Mouse (Mus musculus): ENCODE measurements around the gene Ttbk1.
"Not testable (repeated sequence)": the region's sequence is repeated elsewhere in the genome, so short reads cannot be mapped to it uniquely, and the experiment has no call there.

Ttbk1 gene

GRCm38 (mm10) chr17:46487431-46487830 lies at the start of gene Ttbk1:
Ttbk1 (minus strand) TSS chr17:46487675.
- peak; percentile 71 for DNase-seq

DNA sequence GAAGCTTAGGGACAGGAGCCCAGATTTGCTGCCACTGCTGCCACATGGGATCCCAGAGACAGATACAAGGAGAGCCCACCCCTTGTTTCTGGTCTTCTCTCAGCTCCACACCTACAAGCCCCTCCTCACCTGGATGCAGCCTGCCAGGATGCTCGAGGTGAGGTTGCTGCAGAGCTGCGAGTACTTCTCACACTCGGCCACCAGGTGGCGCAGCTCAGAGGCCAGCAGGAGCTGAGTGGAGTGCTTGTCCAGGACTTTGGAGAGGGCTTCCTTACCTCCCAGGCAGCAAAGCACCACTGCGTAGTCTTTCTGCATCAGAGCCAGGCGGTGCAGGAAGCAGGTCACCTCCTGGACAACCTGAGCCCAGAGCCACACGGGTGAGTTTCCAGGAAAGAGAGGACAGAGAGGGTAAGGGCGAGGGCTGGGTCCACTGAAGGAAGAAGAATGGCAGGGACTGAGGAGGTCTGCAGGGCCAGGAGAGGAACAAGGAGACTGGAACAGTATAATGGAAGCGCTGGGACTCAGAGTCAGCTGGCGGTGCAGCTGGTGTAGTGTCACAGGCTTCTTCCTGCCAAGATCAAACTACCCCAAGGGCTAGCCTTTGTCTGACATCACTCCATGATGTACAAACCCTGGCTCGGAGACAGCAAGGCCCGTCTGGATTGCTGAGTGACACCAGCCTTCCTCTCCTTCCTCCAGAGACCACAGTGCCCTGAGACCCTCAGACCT lies 38.3 kb upstream of the Ttbk1 start:
- DNase-seq = peak; percentile 78

DNA sequence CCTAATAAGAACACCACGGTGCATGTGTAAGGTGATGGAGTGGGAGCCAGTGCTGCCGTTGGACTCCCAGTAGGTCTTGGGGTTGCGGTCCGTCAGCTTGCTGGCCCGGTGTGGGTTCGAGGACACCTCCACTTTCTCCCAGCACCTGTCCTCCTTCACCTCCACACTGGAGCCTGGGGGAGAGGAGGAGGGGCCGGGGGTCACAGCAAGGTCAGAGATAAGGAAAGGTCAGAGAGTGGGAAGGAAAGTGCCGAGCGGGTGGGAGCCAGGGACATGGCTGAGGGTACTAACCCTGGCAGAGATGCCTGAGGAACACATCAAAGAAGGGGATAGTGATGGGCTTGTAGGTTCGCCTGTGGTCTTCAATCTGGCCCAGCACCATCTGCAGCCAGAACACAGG lies 37.6 kb upstream of the Ttbk1 start:
- DNase-seq = no peak

GRCm38 (mm10) chr17:46521963-46522668 lies 34.6 kb upstream of the Ttbk1 start:
- no peak for DNase-seq

DNA sequence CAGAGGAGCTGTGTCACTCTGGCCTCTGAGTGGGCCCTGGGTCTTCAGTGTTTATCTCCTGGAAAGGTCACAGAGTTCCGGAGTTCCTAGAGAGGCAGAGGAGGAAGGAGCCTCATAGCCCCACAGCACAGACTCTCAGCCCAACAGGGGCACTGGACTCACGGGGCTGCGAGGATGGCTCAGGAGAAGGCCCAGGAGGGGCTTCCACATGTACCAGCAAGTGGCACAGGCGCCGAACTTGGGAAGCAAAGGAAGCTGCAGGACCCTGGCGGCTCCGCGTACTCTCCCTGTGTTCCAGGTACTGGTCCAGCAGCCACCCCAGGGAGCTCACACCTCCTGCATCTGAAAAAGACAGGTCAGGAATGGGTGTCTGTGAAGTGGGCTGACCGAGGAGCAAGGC lies 33.7 kb upstream of the Ttbk1 start:
- no peak for DNase-seq

DNA sequence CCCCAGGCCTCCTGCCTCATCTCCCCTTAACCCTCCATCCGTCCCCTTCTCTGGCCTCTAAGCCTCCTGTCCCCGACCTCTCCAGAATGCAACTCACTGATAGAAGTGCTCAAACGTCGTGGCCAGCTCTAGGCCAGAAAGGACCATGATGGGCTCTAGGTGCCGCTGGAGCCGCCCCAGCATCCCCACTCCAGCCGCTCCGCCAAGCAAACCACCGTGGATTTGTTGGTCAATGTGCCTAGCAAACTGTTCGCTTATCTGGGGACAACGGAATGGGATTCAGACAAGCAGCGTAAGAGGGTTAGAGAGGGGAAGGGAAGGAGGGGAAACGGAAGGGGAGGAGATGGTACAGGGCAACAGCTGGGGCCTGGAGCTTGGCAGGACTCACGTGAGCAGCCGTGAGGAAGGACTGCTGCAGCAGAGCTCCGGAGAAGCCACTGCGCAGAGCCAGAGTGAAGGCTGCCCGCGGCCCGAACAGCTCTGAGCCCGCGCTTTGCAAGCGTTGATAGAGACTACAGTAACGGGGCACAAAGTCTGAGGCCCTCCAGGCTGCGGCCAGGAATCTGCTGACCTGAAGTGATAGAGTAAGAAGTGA lies 33.0 kb upstream of the Ttbk1 start:
- no peak for DNase-seq

DNA sequence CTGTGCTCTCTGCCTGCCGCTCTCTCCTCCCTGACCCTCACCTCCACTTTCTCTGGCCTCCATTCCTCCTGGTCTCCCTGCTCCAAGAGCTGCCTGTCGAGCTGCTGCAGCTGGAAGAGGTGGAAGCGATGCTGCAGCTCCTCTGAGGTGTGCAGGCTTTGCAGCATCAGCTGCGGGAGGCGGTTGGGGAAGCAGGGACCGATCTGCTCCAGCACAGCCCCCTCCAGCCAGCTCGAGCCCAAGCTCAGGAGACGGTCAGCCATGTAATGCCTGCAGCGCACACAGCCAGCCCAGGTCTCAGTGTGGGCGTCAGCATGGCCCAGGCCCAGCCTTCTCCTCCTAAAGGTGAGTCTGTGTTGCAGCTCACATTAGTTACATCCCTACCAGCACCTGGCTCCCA lies 32.5 kb upstream of the Ttbk1 start:
- no peak for DNase-seq

DNA sequence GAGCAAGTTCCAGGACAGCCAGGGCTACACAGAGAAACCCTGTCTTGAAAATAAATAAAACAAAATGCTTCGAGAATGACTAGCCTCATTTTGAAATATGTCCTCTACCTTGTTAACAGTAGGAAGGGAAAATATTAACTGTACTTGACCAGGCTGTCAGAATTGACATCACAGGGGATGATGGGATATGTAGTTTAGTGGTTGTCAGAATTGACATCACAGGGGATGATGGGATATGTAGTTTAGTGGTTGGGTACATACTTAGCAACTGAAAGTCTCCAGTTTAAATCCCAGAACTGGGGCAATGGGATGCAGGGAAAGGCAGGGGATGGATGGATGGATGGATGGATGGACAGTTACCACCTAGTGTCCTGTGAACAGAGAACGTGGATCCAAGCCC lies 25.9 kb upstream of the Ttbk1 start:
- DNase-seq = no peak

DNA sequence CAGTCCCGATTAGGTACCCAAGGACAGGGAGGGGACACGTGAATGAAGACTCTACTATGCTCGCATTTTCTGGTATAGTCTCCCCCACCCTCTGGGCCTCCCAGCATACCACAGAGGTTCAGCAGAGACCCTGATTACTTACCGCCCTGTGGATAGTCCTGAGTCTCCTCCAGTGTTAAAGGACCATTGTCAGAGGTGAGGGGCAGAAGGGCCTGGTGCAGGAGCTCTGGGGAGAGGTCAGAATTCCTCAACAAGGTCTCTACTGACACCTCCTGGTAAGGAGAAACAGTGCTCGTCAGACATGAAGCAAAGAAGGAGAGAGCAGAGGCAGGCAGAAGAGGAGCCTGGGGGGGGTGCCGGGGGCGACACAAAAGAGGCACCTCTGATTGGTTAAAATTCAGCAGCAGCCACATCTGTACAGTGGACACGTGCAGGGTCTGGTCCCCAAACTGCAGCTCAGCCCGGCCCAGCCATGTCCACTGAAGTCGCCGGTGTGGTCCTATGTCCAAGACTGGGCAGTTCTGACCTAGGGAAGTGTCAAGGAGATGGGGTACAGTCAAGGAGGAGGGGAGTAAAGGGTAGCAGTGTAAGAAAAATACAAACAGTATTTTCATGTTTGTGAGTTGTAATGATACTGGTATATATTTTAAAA lies 23.7 kb upstream of the Ttbk1 start:
- DNase-seq = no peak

DNA sequence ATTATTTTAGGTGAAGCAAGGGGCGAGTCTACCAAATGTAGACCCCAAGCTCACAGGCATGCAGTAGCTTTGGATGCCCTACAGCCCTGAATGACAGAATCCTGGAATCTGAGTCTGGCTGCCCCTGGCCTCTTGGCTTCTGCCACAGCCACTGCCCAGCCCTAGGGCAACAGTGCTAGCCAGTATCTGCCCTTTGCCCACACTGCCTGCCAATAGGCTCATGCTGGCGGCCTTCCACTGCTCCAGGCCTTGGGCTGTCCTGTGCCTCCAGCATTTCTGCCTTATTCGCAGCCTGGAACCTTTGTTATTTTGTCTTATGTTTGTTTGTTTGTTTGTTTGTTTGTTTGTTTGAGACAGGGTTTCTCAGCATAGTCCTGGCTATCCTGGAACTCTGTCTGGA lies 18.1 kb upstream of the Ttbk1 start:
- DNase-seq = no peak

GRCm38 (mm10) chr17:46503847-46504638 lies 16.6 kb upstream of the Ttbk1 start:
- DNase-seq = no peak

DNA sequence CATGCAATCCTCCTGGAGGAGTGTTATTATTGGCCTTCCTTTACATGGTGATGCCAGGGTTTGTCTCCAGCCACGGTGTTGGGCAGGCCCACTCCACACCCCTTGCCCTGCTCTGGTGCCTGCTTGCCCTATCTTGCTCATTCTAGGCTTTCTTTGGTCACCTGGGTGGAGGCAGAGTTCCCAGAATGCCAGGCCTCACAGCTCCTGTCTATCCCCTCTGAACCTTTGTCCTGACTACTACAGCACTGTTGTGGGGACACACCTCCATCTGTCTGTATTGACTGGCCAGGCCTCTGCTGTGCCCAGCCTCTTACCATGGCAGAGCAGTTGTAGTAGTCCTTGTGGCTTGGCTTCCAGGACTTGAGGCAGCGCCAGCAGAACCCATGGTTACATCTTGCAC lies 15.3 kb upstream of the Ttbk1 start:
- DNase-seq = no peak

DNA sequence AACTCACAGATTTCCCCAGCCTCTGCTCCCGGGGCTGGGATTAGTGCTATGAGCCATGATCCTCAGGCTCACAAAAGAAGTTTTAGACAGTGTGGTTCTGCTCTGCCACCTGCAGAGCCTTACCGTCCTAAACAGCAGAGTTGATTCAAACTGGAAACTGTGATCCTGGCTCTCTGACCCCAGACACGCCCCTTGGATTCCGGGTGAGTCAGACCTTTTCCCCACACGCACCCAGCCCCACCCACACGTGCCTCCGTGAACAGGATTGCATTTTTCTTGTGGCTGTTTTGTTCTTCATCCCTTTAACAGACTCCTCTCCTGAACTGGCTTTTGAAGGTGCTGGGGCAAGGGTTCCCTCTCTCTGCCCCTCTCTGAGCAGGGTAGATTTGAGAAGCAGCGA lies 10.5 kb upstream of the Ttbk1 start:
- no peak for DNase-seq

- peak; percentile 82 for DNase-seq
Observed at GRCm38 (mm10) chr17:46496623-46497434, 9.4 kb upstream of the Ttbk1 start, which contains the start of gene Dnph1. Dnph1 (plus strand) TSS chr17:46496711.

GRCm38 (mm10) chr17:46496081-46496480 lies 8.6 kb upstream of the Ttbk1 start:
- DNase-seq = not testable (repeated sequence)

- DNase-seq = no peak
Observed at GRCm38 (mm10) chr17:46495486-46495885, 8.0 kb upstream of the Ttbk1 start.

DNA sequence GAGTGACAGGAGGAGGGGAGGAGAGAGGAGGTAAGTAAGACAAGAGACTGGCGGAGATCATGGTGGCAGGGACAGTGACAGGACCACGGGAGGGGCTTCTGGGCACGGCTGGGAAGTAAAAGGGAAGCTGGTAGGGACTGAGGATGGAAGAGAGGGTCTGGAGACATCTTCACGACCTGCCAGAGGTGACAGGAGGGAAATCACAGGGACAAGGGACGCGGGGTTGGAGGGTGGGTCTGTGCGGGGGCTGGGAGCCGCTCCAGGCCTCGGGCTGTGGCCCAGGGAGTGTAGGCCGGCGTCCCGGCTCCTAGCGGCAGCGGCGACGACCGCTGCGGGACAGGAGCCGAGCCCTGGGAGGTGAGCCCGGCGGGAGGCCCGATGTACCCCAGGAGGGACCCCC lies 480 bp downstream of the Ttbk1 start:
- no peak for DNase-seq

GRCm38 (mm10) chr17:46484461-46484875 lies 3.0 kb downstream of the Ttbk1 start:
- peak; percentile 72 for DNase-seq

DNA sequence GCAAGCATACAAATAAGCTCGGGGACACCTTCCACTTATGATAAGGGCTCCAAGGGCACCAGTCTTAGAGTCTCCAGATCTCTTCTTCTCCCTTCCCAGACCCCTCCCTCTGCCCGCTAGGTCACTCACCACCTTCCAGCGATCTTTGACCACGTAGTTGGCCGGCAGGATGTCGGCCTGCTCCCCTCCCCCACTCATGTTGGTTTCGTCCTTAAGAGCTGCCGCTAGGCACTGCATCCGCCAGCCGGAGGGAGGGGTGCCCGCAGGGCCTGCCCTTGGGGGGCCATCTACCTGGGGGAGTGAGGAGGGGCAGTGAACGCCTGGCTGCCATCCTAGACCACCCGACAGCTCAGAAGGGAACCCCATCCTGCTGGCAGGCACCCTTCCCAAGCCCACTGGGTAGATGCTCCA lies 3.4 kb downstream of the Ttbk1 start:
- peak; percentile 66 for DNase-seq

GRCm38 (mm10) chr17:46483561-46484001 lies 3.9 kb downstream of the Ttbk1 start:
- peak; percentile 84 for DNase-seq

DNA sequence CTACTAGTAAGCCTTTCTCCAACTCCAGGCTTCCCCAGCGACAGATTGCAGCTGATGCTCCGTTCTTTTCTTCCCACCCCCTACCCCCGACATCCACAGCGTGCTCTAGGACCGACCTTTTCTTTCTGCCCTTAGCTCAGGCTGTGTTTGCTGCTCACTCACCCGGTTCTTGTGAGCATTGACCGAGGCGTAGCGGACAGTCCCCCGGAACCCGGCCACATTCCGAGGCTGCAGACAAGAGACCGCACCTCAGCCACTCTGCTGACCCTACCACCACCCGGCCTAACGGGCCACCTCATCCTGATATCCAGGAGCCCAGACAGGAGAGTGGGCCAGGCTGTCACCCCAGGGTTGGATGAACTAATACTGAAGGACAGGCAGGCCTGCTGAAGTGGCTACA lies 10.2 kb downstream of the Ttbk1 start:
- DNase-seq = no peak

GRCm38 (mm10) chr17:46476601-46477000 lies 10.9 kb downstream of the Ttbk1 start:
- no peak for DNase-seq
